Mouse (Mus musculus) ovary, postnatal 10 days (tissue): ENCODE measurements around the gene Sik3.

Experiments used
- DNase-seq: peaks from one replicate; pipeline ENCODE4 v3.0.0; 2022; ENCODE audit warnings: low spot score

Sik3 gene

DNA sequence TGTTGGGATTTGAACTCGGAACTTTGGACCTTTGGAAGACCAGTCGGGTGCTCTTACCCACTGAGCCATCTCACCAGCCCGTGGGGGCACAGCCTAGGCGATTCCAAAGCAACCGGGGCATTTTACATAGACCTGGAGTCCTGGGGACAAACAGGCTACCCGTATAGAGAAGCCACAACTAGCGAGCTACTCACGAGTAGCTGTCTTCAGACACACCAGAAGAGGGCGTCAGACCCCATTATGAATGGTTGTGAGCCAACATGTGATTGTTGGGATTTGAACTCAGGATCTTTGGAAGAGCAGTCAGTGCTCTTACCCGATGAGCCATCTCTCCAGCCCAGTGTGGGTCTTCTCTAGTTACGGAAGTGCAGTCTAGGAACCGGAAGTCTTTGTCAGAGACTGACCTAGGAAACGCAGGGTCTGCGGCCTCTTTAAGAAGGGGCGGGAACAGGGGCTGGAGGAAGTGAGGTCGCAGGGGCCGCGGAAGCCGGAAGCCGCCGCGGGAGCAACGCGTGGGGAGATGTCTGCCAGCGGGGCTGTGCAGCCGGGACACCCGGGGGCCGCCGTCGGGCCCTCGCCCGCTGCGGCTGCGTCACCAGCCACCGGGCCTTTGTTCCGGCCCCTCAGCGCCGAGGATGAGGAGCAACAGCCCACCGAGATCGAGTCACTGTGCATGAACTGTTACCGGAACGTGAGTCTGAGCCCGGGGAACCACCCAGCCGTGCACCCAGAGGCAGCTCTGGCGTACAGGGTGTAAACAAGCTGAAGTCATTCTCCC, 260.2 kb downstream of the Sik3 start, which contains the start of gene Zpr1:
Gene Zpr1 (plus strand): TSS at position 388 of the 778 bp plus-strand sequence.
- DNase-seq = peak; percentile 60
